8 mouse cellular contexts compared by ENCODE assay signal in the genomic region with DNA sequence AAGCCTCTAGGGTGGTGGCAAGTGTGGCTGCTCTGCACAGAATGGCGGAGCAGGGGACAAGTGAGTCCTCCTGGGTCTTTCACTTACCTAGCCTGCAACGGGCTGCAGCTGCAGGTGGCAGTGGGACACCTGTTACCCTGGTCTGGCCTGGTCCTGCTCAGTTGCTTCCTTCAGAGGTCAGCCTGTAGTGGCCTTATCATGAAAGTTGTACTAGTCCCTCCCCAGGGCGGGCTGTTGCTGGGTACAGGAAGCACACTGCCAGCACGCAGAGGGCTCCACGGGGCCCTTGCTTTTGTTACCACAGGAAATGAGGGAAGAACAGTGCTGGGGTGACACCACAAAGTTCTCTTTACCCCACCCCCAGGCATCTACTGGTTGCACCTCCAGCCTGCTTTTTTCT. TPM values are rescaled to one million over a fixed set of nuclear protein-coding genes. Genes with fewer than 3 reads are reported as not detected.
DNase-seq lines count a peak whose midpoint lies in the region; ATAC-seq lines count a peak whose summit lies in the region.

Gene Fermt3 (minus strand): TSS at position 279 of the 400 bp plus-strand sequence.

- H3K4me2 ChIP-seq in neural tube, embryonic 11.5 days (ENCODE audit: low read depth): 0 out of 2 replicates have a peak within 1 kb of the TSS, but pooled peaks have one; percentile 2
- H3K4me2 ChIP-seq in embryonic facial prominence, embryonic 15.5 days (replicated peaks): no peak within 1 kb of the TSS
- no peak within 1 kb of the TSS for H3K4me2 ChIP-seq in midbrain, embryonic 11.5 days
- H3K4me2 ChIP-seq in hindbrain, embryonic 13.5 days: no peak within 1 kb of the TSS

- peaks cover 33% of the 10 kb centered on the region for H3K36me3 ChIP-seq in neural tube, embryonic 11.5 days (ENCODE audit: control insufficient read depth, insufficient read depth, low read length)
- peaks cover 56% of the 10 kb centered on the region for H3K36me3 ChIP-seq in embryonic facial prominence, embryonic 15.5 days
- peaks cover 24% of the 10 kb centered on the region for H3K36me3 ChIP-seq in midbrain, embryonic 11.5 days (ENCODE audit: control insufficient read depth, insufficient read depth, low read length)
- H3K36me3 ChIP-seq in hindbrain, embryonic 13.5 days: peaks cover 82% of the 10 kb centered on the region

- DNase-seq in neural tube, embryonic 11.5 days (ENCODE audit: low spot score): no peak
- no peak for DNase-seq in neural tube, embryonic 10.5 days (ENCODE audit: extremely low spot score, low spot score)
- no peak for DNase-seq in large intestine, adult 2 months (ENCODE audit: low read depth, low spot score)
- peak; percentile 88 for DNase-seq in naive thymus-derived CD4-positive, alpha-beta T cell, adult 2 months (ENCODE audit: low read depth)
- DNase-seq in cerebellum, adult 18-20 months: no peak
- DNase-seq in midbrain, embryonic 11.5 days (ENCODE audit: low spot score, missing footprints): no peak

- no peaks in the 10 kb centered on the region for H3K27me3 ChIP-seq in neural tube, embryonic 11.5 days (ENCODE audit: control insufficient read depth, insufficient read depth, low read length)
- no peaks in the 10 kb centered on the region for H3K27me3 ChIP-seq in embryonic facial prominence, embryonic 15.5 days
- H3K27me3 ChIP-seq in midbrain, embryonic 11.5 days (ENCODE audit: control insufficient read depth, insufficient read depth, low read length): no peaks in the 10 kb centered on the region
- H3K27me3 ChIP-seq in hindbrain, embryonic 13.5 days: no peaks in the 10 kb centered on the region

- no peaks in the 10 kb centered on the region for H3K4me1 ChIP-seq in neural tube, embryonic 11.5 days (ENCODE audit: control insufficient read depth, insufficient read depth, low read length)
- no peaks in the 10 kb centered on the region for H3K4me1 ChIP-seq in embryonic facial prominence, embryonic 15.5 days
- no peaks in the 10 kb centered on the region for H3K4me1 ChIP-seq in midbrain, embryonic 11.5 days (ENCODE audit: control insufficient read depth, insufficient read depth, low read length)
- H3K4me1 ChIP-seq in hindbrain, embryonic 13.5 days (replicated peaks): no peaks in the 10 kb centered on the region

- no peaks in the 10 kb centered on the region for H3K9me3 ChIP-seq in neural tube, embryonic 11.5 days (ENCODE audit: control insufficient read depth, low read length)
- H3K9me3 ChIP-seq in embryonic facial prominence, embryonic 15.5 days (replicated peaks): no peaks in the 10 kb centered on the region
- H3K9me3 ChIP-seq in midbrain, embryonic 11.5 days (ENCODE audit: control insufficient read depth, low read length): no peaks in the 10 kb centered on the region
- H3K9me3 ChIP-seq in hindbrain, embryonic 13.5 days: no peaks in the 10 kb centered on the region

- H3K4me3 ChIP-seq in neural tube, embryonic 11.5 days (ENCODE audit: low read depth, low read length): no peak within 1 kb of the TSS
- no peak within 1 kb of the TSS for H3K4me3 ChIP-seq in embryonic facial prominence, embryonic 15.5 days (replicated peaks)
- H3K4me3 ChIP-seq in midbrain, embryonic 11.5 days (ENCODE audit: low read depth, low read length): no peak within 1 kb of the TSS
- H3K4me3 ChIP-seq in hindbrain, embryonic 13.5 days: no peak within 1 kb of the TSS

- no peak within 1 kb of the TSS for H3K27ac ChIP-seq in neural tube, embryonic 11.5 days (ENCODE audit: low read depth, low read length)
- H3K27ac ChIP-seq in embryonic facial prominence, embryonic 15.5 days (replicated peaks): no peak within 1 kb of the TSS; the same call in 1 of the 2 replicates
- H3K27ac ChIP-seq in midbrain, embryonic 11.5 days (ENCODE audit: low read depth, low read length): no peak within 1 kb of the TSS
- H3K27ac ChIP-seq in hindbrain, embryonic 13.5 days: no peak within 1 kb of the TSS; the same call in 1 of the 2 replicates

- ATAC-seq in neural tube, embryonic 11.5 days (ENCODE audit: insufficient read depth, low FRiP score, low TSS enrichment): no peak
- no peak for ATAC-seq in embryonic facial prominence, embryonic 15.5 days (ENCODE audit: insufficient number of reproducible peaks, low FRiP score, low TSS enrichment, low read depth)
- ATAC-seq in midbrain, embryonic 11.5 days (ENCODE audit: low FRiP score): no peak
- ATAC-seq in hindbrain, embryonic 13.5 days (ENCODE audit: low FRiP score): no peak

- WGBS in neural tube, embryonic 11.5 days: 91% methylated on average over 5 of the region's 5 CpGs
- 76% methylated on average over 5 of the region's 5 CpGs for WGBS in embryonic facial prominence, embryonic 15.5 days
- 70% methylated on average over 5 of the region's 5 CpGs for WGBS in large intestine, adult 2 months
- 95% methylated on average over 5 of the region's 5 CpGs for WGBS in midbrain, embryonic 11.5 days
- WGBS in hindbrain, embryonic 13.5 days: 86% methylated on average over 5 of the region's 5 CpGs

- H3K9ac ChIP-seq in neural tube, embryonic 11.5 days (ENCODE audit: low read length): no peak within 1 kb of the TSS
- no peak within 1 kb of the TSS for H3K9ac ChIP-seq in embryonic facial prominence, embryonic 15.5 days
- H3K9ac ChIP-seq in midbrain, embryonic 11.5 days (ENCODE audit: low read length): no peak within 1 kb of the TSS
- no peak within 1 kb of the TSS for H3K9ac ChIP-seq in hindbrain, embryonic 13.5 days

RNA-seq across cellular contexts. Expression of gene Fermt3, which starts in this region (rescaled TPM):
- 8.8 and 9.5 TPM in 2 replicates for polyA plus RNA-seq in neural tube, embryonic 11.5 days (2014; fragmentation: Nextera tagmentation; extraction: Ambion mirVana)
- 12.4 and 14.2 TPM in 2 replicates for polyA plus RNA-seq in embryonic facial prominence, embryonic 15.5 days (2015; fragmentation: Nextera tagmentation; extraction: Ambion mirVana)
- polyA plus RNA-seq in large intestine, adult 2 months (2012; rRNA removed): 17.3 and 20.1 TPM in 2 replicates
- 6.7 and 7.3 TPM in 2 replicates for polyA plus RNA-seq in midbrain, embryonic 11.5 days (2014; fragmentation: Nextera tagmentation; extraction: Ambion mirVana)
- 4.4 and 5.6 TPM in 2 replicates for polyA plus RNA-seq in hindbrain, embryonic 13.5 days (2015; fragmentation: Nextera tagmentation; extraction: Ambion mirVana)
